Mouse (Mus musculus) midbrain, embryonic 16.5 days (tissue): ENCODE data around the gene Rps26. TPM values are rescaled to one million over a fixed set of nuclear protein-coding genes. Genes with fewer than 3 reads are reported as not detected.
"Not testable (repeated sequence)": the region's sequence is repeated elsewhere in the genome, so short reads cannot be mapped to it uniquely, and the experiment has no call there.

Source experiments
- ATAC-seq: fragments of 200-750 bp; cut with Nextera tagmentation; 2 replicates; pipeline ENCODE4 v1.8.0; 2017; ENCODE audit warnings: moderate TSS enrichment
- H3K27ac ChIP-seq: fragments of 300-500 bp; sonication (generic); 2 replicates; pipeline ENCODE4 v1.5.1; 2014; ENCODE audit warnings: mild to moderate bottlenecking, low read length, mixed read lengths
- H3K27me3 ChIP-seq: fragments of 300-500 bp; sonication (generic); 2 replicates; pipeline ENCODE4 v1.6.1; 2014; ENCODE audit warnings: low read depth, low read length, mixed read lengths; ENCODE audit not compliant: control insufficient read depth, insufficient read depth
- H3K36me3 ChIP-seq: fragments of 300-500 bp; sonication (generic); 2 replicates; pipeline ENCODE4 v1.6.1; 2014; ENCODE audit warnings: mild to moderate bottlenecking, low read length, moderate library complexity, mixed read lengths; ENCODE audit not compliant: control insufficient read depth, insufficient read depth
- H3K4me1 ChIP-seq: fragments of 300-500 bp; sonication (generic); 2 replicates; pipeline ENCODE4 v1.6.1; 2014; ENCODE audit warnings: mild to moderate bottlenecking, low read length, mixed read lengths; ENCODE audit not compliant: control insufficient read depth, insufficient read depth
- H3K4me2 ChIP-seq: fragments of 300-500 bp; sonication (generic); 2 replicates; pipeline ENCODE4 v1.6.1; 2014; ENCODE audit warnings: mild to moderate bottlenecking, low read length, mixed read lengths
- H3K4me3 ChIP-seq: fragments of 300-500 bp; sonication (generic); 2 replicates; pipeline ENCODE4 v1.5.1; 2014; ENCODE audit warnings: low read depth, mild to moderate bottlenecking, low read length, moderate library complexity, mixed read lengths
- H3K9ac ChIP-seq: fragments of 300-500 bp; sonication (generic); 2 replicates; pipeline ENCODE4 v1.6.1; 2014; ENCODE audit warnings: low read depth, low read length, mixed read lengths
- H3K9me3 ChIP-seq: fragments of 300-500 bp; sonication (generic); replicated peaks from 2 replicates; pipeline ENCODE4 v1.6.1; 2014; ENCODE audit warnings: mild to moderate bottlenecking, low read length, mixed read lengths; ENCODE audit not compliant: control insufficient read depth, poor library complexity, severe bottlenecking
- WGBS: fragments of 180-500 bp; shearing (Covaris S2); extraction: QIAGEN DNeasy Blood & Tissue Kit; methylation state at CpG from one replicate; pipeline ENCODE4 v1.1.7; 2014; 5-methylcytosine and 5-hydroxymethylcytosine counted together
- polyA plus RNA-seq: library from polyadenylated mRNA; unstranded; fragments of >200 nt; fragmentation: Nextera tagmentation; extraction: Ambion mirVana; gene quantifications from 2 replicates; pipeline ENCODE4 v1.2.1, GENCODE M21; 2015

Rps26 gene
- polyA plus RNA-seq, 1 experiment from 2014 or later: 295 TPM

- 79% methylated on average over 5 of the region's 5 CpGs for WGBS
Measured at GRCm38 (mm10) chr10:128630306-128630705, 3.8 kb upstream of the Rps26 start.

GRCm38 (mm10) chr10:128629746-128630145, 3.2 kb upstream of the Rps26 start:
- 67% methylated on average over 2 of the region's 2 CpGs for WGBS

More at GRCm38 (mm10) chr10:128630306-128630705, 3.8 kb upstream of the Rps26 start:
- not testable (repeated sequence) for H3K4me3 ChIP-seq, H3K4me1 ChIP-seq, H3K9me3 ChIP-seq, H3K27me3 ChIP-seq, H3K27ac ChIP-seq, H3K9ac ChIP-seq, ATAC-seq, H3K4me2 ChIP-seq
- H3K36me3 ChIP-seq: peaks cover 19% of the 10 kb centered on the region

GRCm38 (mm10) chr10:128627398-128628317, 1.1 kb upstream of the Rps26 start:
- 89% methylated on average over 10 of the region's 10 CpGs for whole genome bisulfite sequencing
- ATAC-seq: no peak

More at GRCm38 (mm10) chr10:128629746-128630145, 3.2 kb upstream of the Rps26 start:
- no peak overlapping the region for H3K9ac ChIP-seq
- H3K27me3 ChIP-seq: no peaks in the 10 kb centered on the region
- H3K4me1 ChIP-seq: peaks cover 8% of the 10 kb centered on the region
- H3K4me3 ChIP-seq: no peak overlapping the region
- H3K27ac ChIP-seq: no peak overlapping the region
- H3K4me2 ChIP-seq: no peak overlapping the region
- no peak for ATAC-seq
- H3K9me3 ChIP-seq: no peaks in the 10 kb centered on the region
- H3K36me3 ChIP-seq: peaks cover 15% of the 10 kb centered on the region

GRCm38 (mm10) chr10:128625287-128625894, 1.2 kb downstream of the Rps26 start:
- peaks cover 8% of the 10 kb centered on the region for H3K4me1 ChIP-seq
- H3K9me3 ChIP-seq: no peaks in the 10 kb centered on the region
- H3K4me2 ChIP-seq: peak overlapping the region; percentile 83
- no peak overlapping the region; the same call in 1 of the 2 replicates for H3K27ac ChIP-seq
- no peak for ATAC-seq
- H3K27me3 ChIP-seq: no peaks in the 10 kb centered on the region
- peak overlapping the region; percentile 89 for H3K4me3 ChIP-seq
- peak overlapping the region; percentile 85 for H3K9ac ChIP-seq
- 44% methylated on average over 7 of the region's 7 CpGs for WGBS
- peaks cover 13% of the 10 kb centered on the region for H3K36me3 ChIP-seq

More at GRCm38 (mm10) chr10:128627398-128628317, 1.1 kb upstream of the Rps26 start:
- Histone ChIP-seq H3K27ac (peak overlapping the region; percentile 88), H3K4me2 (no peak overlapping the region), H3K36me3 (peaks cover 15% of the 10 kb centered on the region), H3K4me3 (no peak overlapping the region), H3K4me1 (peaks cover 8% of the 10 kb centered on the region), H3K9ac (no peak overlapping the region), H3K27me3 (no peaks in the 10 kb centered on the region), H3K9me3 (no peaks in the 10 kb centered on the region)

- H3K4me1 ChIP-seq, H3K27me3 ChIP-seq, H3K9me3 ChIP-seq, H3K4me2 ChIP-seq, H3K27ac ChIP-seq, H3K9ac ChIP-seq, ATAC-seq, H3K4me3 ChIP-seq: not testable (repeated sequence)
- WGBS: 84% methylated on average over 4 of the region's 4 CpGs
- H3K36me3 ChIP-seq: peaks cover 13% of the 10 kb centered on the region
Measured at GRCm38 (mm10) chr10:128623106-128623613, 3.4 kb downstream of the Rps26 start.

DNA sequence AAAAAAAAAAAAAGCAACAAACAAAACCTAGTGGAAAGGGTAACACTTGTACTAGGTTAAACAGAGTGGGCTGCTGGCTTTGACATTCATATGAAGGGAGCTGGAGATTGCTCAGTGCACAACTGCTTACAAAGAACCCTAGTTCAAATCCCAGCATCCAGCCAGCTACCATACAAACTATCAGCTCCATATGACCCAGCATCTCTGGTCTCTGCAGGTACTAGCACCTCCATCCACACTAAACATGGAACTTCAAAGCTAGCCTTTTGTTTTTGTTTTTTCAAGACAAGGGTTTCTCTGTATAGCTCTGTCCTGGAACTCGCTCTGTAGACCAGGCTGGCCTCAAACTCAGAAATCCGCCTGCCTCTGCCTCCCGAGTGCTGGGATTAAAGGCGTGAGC, 3.8 kb downstream of the Rps26 start:
- H3K36me3 ChIP-seq: peaks cover 13% of the 10 kb centered on the region
- no peaks in the 10 kb centered on the region for H3K27me3 ChIP-seq
- H3K9ac ChIP-seq: no peak overlapping the region
- H3K4me1 ChIP-seq: peaks cover 8% of the 10 kb centered on the region
- H3K27ac ChIP-seq: no peak overlapping the region
- no peaks in the 10 kb centered on the region for H3K9me3 ChIP-seq
- no peak for ATAC-seq
- H3K4me3 ChIP-seq: no peak overlapping the region
- 83% methylated on average over 4 of the region's 4 CpGs for WGBS
- H3K4me2 ChIP-seq: no peak overlapping the region

DNA sequence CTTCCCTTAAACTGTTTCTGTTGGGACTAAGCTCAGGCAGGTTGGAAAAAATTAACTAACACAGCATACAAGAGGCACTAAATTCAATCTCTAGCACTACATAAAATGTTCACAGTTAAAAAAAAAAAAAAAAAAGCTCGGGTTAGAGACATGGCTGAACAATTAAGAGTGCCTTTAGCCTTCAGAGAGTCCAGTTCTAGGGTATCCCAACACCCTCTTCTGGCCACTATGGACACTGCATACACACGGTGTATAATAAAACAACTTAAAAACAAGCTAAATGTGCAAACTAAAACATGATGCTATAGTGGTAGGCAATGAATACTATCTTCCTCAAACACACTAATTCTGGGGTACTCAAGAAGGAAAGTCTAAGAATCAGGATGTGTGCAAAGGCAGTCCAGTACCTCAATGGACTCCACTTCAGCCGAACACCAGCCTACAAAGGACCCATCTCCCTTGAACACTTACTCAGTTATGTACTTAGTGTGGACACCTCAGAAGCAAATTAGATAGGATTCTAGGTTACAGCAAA, 4.5 kb downstream of the Rps26 start:
- no peak for ATAC-seq
- H3K9me3 ChIP-seq: no peaks in the 10 kb centered on the region
- peaks cover 8% of the 10 kb centered on the region for H3K4me1 ChIP-seq

GRCm38 (mm10) chr10:128620241-128620640, 6.3 kb downstream of the Rps26 start:
- no peak for ATAC-seq
- Histone ChIP-seq H3K27me3 (no peaks in the 10 kb centered on the region), H3K4me2 (no peak overlapping the region), H3K36me3 (peaks cover 13% of the 10 kb centered on the region), H3K9ac (no peak overlapping the region), H3K4me1 (peaks cover 5% of the 10 kb centered on the region), H3K4me3 (no peak overlapping the region), H3K9me3 (no peaks in the 10 kb centered on the region), H3K27ac (no peak overlapping the region)

More for the DNA sequence above, 4.5 kb downstream of the Rps26 start:
- 85% methylated on average over 3 of the region's 3 CpGs for WGBS
- Histone ChIP-seq H3K4me2 (no peak overlapping the region), H3K36me3 (peaks cover 13% of the 10 kb centered on the region), H3K27me3 (no peaks in the 10 kb centered on the region), H3K4me3 (no peak overlapping the region), H3K27ac (no peak overlapping the region), H3K9ac (no peak overlapping the region)
